Mouse (Mus musculus): ENCODE data around the gene Lrwd1.
"Not testable (repeated sequence)": the region's sequence is repeated elsewhere in the genome, so short reads cannot be mapped to it uniquely, and the experiment has no call there.

The Lrwd1 gene

DNA sequence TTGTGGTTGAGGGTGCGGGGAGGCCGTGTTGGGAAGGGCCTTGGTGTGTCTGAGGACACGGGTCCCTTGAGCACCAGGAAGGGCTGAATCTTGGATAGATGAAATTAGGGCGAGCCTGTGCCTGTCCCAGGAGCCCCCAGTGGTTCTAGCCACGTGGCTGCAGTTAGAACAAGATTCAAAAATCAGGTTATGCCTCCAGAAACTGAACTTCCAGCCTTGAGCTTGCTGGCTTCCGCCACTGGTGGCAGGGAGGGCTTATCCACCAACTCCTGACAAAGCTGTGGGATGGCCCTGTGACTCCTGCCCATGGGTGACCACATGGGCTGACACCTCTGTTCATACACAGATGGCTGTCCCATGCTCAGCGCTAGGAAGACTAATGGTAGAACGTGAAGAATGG lies 11.8 kb upstream of the Lrwd1 start:
- no peak for DNase-seq (ENCODE audit: low spot score in 2 of 2)

DNA sequence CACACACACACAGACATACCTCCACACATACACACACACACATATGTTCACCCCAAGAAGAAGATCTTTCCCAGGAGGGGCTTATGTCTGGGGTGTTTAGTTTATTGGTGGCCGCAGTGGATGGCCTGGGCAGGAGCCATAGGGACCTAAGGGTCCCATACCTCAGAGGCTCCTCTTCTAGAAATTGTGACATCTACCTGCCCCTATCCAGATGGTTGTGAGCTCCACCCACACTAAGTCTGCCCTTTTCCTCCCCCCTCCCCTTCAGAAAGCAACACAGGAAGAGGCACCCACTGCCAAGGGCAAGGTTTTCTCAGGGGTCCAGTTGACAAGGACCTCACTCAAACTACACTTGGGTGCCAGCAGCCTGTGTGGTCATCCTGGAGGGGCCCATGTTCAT lies 11.1 kb upstream of the Lrwd1 start:
- DNase-seq (ENCODE audit: low spot score in 2 of 2): no peak

DNA sequence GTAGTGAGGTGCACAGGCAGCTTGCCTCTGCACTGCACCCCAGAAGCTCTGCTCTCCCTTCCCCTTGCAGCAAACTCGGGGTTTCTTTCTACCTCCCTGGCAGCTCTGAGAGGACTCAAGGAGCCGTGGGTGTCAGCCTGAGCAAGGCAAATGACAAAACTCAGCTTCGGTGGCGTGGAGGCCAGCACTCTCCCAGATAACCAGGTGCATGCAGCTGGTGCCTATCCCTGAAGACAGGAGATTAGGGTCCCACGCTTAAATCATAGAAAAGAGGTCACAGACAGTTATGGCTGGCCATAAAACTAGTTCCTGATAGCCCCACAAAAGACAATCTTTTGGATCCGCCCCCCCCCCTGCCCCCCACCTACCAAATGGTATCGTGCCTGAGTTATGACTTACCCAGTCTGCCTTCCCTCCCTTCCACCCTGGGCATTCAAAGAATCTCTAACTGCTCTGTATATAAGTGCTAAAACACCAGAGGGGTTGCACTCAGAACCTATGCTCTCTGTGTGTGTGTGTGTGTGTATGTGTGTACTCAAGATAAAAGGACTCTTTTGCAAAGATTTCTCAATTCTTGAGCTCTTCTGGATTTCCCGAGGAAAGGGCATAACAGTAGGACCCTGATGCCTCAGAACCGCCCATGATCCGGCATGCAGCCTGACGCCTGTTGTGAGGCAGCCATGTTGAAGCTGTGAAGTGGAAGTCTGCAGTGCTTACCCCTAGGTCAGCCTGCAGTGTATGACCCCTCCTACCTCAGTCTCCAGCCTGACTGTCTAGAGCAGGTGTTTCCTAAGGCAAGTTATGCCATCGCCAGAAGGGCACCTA lies 8.9 kb upstream of the Lrwd1 start:
- no peak for DNase-seq (ENCODE audit: low spot score in 2 of 2)

DNA sequence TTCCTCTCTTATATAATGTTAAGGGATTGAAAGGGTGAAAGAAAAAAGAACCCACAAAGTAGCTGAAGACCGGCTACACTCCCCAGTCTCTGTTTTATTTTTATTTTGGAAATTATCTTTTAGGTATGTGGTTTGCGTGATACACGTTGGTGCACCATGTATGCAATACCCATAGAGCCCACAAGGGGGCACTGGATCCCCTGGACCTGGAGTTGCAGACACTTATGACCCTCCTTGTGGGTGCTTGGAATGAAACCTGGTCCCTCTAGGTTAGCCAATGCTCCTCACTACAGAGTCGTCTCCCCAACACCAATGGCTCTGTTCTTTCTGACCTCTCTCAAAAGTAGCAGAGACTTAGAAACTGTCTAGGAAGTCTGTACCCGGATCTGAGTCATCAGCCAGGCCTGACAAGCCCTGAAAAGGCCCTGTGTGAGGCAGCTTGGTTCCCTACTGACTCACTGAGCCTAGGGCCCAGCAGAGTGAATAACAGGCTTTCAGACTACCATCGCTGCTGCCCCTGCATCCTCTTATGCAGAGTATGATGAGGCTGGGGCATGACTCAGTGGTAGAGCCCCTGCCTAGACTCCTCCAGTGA lies 7.4 kb upstream of the Lrwd1 start:
- DNase-seq (ENCODE audit: low spot score in 2 of 2): no peak

DNA sequence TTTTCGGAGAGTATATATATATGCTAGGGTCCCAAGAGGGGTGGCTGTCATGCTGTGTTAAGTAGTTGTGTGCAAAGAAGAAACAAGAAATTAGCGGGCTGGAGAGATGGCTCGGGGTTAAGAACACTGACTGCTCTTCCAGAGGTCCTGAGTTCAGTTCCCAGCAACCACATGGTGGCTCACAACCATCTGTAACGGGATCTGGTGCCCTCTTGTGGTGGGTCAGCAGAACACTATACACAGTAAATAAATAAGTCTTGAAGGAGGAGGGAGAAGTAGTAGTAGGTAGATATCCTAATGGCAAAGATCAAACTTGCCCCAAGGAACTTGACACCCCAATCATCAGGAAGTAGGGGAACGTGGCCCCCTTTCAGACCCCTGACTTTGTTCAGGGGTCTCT lies 6.9 kb upstream of the Lrwd1 start:
- DNase-seq (ENCODE audit: low spot score in 2 of 2): no peak

DNA sequence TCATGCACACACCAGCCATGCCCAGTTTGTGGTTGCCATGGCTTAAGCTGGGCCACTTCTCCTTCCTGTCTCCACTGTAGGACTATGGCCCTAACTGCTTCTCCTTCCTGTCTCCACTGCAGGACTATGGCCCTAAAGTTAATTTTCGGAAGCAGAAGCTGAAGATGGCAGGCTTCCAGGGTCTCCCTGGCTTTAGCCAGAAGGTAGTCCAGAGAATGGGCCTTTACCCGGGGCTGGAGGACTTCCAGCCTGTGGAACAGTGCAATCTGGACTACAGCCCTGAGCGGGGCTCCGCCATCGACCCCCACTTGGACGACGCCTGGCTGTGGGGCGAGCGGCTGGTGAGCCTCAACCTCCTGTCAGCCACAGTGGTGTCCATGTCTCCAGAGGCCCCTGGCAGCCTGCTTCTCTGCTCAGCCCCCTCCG lies 4.2 kb upstream of the Lrwd1 start:
- no peak for DNase-seq (ENCODE audit: low spot score in 2 of 2)

DNA sequence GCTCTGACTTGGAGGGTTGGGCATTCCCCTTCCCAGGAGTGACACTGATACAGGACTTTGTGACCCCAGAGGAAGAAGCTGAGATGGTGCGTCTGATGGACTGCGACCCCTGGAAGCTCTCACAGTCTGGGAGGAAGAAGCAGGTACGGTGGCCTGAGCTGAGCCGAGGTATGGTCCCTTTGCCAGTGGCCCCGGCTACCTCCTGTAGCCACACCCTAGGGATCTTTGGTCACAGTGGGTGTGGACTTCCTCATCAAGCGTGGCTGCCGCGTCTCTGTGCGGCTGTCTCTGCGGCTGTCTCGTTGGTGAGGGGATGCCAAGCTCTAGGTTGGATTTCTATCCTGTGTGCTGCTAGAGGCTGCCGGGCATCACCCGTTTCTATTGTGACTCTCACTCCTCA lies 3.5 kb upstream of the Lrwd1 start:
- DNase-seq (ENCODE audit: low spot score in 2 of 2): no peak

DNA sequence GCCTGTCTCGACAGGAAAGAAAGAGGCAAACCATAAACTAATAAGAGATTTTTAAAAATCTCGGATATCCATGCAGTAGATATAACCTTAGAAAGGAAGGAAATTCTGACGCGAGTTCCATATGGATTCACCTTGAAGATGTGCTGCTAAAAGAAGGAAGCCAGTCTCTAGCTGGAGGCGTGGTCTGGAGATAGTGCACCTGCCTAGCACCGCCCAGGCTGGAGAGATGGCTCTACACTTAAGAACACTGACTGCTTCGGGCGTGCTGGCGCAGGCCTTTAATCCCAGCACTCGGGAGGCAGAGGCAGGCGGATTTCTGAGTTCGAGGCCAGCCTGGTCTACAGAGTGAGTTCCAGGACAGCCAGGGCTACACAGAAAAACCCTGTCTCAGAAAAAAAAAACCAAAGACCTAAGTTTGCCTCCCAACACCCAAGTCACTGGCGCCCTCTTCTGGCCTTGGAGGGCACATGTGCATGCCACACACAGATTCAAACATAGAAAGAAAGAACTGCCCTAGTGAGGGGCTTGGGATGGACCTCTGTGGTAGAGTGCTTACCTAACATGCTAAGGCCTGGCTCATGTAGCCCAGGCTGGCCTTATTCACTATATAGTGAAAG lies 1.9 kb upstream of the Lrwd1 start:
- no peak for DNase-seq (ENCODE audit: low spot score in 2 of 2)

DNA sequence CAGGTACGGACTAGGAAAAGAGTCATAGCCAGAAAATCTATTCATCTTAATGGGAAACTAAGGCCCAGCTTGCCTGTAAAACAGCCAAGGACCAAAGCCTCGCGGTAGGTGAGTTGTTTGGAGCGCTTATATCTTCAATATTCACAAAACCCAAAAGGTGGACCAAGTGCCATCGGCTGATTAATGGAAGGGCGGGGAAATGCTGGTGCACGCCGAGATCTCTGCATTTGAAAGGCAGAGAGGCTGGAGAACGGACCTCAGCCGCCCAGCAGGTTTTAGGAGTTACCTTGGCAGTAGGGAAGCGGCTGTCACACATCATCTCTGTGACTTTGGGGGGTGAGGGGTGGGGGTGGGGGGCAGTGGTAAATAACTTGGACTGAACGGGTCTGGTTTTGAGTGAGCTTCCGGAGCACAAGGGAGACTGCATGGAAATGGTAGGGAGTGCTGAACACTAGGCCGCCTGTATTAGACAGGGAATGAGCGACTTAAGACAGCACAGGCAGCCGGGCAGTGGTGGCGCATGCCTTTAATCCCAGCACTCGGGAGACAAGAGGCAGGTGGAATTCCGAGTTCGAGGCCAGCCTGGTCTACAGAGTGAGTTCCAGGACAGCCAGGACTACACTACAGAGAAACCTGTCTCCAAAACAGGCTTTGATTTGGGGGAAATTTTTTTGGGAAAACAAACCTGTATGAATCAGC lies 567 bp upstream of the Lrwd1 start:
- no peak for DNase-seq (ENCODE audit: low spot score in 2 of 2)

DNA sequence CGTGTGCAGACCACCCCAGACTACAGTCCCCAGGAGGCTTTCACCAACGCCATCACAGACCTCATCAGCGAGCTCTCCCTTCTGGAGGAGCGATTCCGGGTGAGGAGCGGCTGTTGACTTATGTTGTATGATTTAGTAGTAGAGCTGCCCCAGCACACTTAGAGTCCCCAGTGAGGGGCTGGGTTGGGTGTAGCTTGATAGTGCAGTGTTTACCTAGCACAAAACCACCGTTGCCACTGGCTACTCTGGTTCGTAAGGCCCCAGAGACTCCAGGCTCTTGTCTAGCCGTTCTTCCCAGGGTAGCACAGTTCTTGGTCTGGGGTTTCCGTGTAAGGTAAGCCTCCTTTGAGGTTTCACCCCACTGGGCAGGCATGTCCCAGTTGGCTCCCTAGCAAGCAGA lies 13.7 kb downstream of the Lrwd1 start:
- no peak for DNase-seq (ENCODE audit: low spot score in 2 of 2)

DNA sequence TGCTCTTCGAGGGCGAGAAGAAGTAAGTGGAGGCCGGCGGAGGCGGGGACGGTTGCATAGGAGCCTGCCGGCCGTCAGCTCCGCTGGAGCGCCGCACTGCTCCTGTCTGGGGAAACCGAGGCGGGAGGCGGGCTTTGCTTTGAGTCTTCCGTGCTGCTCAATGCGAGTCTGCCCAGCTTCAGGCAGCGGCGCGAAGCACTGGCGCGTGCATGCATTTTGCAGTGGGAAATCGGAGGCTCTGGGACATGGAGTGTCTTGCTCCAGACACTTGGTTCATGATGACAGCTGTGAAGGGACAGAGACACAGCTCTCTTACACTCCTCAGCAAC lies 19.1 kb downstream of the Lrwd1 start:
- no peak for DNase-seq (ENCODE audit: low spot score in 2 of 2)

DNA sequence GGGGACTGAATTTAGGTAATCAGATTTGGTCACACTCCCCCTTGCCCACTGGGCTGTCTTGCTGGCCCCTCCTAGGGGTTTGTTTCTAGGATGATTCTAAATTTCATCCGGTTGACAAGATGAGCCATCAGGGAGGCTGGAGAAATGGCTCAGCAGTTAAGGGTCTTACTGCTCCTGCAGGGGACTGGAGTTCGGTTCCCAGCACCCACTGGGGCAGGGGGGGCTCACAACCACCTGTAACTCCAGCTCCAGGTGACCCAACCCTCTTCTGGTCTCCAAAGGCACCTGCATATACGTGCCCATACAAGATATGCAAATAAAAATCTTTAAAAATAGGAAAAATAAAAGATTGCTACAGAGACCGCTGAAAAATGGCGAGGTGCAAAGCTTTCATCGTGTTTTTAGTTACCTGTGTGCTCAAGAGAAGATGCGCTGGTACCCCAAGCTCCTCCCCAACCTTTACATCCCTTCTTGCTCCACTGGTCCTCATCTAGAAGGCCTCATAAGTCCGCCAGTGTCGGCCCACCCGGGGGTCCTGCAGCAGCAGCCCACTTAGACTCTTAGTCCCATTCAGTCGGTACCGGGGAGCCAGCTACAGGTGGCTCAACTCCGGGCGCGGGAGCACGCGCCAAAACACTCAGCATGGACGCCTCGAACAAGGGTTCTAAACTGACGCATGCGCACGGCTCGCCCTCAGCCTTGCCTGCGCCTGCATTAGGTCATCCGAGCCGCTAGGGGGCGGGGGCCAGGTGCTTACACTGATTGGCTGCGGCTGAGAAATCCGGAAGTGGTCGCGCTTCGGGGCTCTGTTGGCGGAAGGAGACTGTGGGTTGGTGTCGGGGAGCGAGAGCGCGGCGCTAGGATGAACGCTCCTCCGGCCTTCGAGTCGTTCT lies 19.7 kb downstream of the Lrwd1 start, which contains the start of gene Polr2j:
Polr2j (plus strand) TSS at position 741 of the 893 bp plus-strand sequence.
- DNase-seq (ENCODE audit: low spot score in 2 of 2): peak; percentile 94 to 97

DNA sequence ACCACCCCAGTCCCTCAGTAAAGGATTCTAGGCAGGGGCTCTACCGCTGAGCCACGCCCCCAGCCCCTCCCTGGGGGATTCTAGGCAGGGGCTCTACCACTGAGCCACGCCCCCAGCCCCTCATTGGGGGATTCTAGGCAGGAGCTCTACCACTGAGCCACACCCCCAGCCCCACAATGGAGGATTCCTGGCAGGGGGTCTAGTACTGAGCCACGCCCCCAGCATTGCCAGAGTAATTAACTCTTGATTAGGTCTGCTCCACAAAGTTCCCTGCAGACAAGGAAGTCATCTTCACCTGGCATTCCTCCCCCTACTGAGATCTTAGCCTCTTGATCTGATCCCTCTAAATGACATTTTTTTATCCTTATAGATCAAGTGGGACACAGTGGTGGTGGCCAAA lies 22.3 kb downstream of the Lrwd1 start:
- DNase-seq (ENCODE audit: low spot score in 2 of 2): not testable (repeated sequence)

DNA sequence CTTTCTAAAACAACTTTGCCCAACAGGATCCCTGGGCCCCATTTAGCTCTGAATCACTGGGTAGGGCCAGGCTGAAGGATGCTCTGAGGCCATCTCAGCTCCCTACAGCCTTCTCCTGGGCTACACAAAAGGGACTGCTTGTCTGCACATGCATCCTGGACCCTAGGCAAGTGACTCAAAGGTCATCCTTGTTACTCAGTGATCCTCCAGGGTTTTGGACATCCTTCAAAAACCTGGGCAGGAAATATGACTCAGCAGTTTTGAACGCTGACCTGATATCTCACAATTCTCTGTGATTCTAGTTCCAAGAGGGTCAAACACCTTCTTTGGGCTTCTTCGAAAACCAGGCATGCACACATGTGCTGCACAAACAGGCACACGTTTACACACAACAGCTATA lies 26.8 kb downstream of the Lrwd1 start:
- DNase-seq (ENCODE audit: low spot score in 2 of 2): no peak

DNA sequence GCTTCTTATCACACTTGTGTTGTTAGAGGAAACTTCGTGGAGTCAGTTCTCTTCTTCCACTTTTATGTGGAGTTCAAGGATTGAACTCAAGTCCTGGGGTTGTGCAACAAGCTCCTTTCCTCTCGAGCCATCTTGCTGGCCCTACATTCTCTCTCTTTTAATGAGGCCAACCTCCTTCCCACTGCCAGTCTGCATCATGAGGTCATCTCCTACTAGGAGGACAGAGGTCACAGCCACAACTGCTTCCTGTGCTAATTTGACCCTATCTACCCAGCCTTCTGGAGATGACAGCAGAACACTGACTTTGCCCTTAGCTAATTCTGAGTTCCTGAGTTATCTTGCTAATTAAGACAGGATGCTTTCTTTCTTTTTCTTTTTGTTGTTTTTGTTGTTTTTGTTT lies 27.4 kb downstream of the Lrwd1 start:
- DNase-seq (ENCODE audit: low spot score in 2 of 2): no peak

DNA sequence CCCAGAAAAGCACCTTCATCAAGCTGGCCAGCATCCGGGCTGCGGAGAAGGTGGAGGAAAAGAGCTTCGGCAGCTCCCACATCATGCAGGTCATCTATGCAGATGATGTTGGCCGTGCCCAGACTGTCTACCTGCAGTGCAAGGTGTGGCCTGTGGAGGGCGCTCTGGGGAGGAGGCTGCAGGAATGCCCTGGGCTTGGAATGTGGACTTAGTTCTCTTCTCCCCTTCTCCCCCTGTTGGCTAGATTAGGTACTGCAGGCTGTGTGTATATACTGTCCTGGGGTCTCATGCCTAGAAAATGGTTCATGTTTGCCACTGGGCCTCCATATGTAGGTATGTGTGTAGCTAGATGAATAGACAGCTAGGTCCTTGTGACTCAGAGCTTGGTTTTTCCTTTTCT lies 31.4 kb downstream of the Lrwd1 start:
- no peak for DNase-seq (ENCODE audit: low spot score in 2 of 2)

DNA sequence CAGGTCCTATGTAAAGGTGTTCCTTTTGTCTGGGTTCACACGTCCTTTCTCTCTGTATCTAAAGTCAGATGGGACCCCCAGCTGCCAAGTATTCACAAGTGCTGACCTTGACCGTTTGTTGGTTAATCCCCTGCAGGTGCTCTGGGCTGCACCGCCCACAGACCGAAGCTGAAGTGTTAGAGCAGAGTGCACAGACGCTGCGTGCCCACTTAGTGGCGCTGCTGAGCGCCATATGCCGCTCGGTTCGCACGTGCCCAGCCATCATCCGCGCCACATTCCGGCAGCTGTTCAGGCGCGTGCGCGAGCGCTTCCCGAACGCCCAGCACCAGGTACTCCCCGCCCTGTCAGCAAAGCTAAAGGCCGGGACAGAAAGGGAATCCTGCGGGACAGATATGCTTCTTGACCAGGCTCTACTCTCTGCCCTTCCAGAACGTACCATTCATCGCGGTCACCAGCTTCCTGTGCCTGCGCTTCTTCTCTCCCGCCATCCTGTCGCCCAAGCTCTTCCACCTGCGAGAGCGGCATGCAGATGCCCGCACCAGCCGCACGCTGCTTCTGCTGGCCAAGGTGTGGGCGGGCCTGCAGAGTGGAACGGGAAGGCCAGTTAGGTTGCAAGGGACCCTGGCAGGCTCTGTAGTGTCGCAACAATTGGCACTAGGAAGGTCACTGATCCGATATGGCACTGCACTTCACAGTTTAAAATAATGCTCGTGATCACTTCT lies 33.6 kb downstream of the Lrwd1 start:
- DNase-seq (ENCODE audit: low spot score in 2 of 2): peak; percentile 34 to 62

DNA sequence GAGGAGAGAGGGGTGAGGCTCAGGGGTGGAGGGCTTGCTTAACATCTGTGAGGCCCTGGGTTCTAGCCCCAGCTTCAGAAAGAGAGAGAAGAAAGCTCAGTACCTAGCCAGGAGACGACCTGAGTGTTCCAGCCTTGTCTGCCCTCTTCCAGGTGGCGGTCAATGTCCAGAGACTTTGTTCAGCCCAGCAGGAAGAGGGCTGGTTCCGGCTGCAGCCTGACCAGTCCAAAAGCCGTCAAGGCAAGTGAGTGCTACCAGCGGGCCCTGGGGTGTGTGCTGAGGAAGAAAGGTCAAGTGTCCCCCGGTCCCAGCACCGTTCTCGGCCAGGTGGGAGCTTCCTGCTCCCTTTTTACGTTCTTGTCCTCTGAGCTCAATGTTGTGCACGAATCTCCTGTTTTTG lies 37.3 kb downstream of the Lrwd1 start:
- no peak for DNase-seq (ENCODE audit: low spot score in 2 of 2)

DNA sequence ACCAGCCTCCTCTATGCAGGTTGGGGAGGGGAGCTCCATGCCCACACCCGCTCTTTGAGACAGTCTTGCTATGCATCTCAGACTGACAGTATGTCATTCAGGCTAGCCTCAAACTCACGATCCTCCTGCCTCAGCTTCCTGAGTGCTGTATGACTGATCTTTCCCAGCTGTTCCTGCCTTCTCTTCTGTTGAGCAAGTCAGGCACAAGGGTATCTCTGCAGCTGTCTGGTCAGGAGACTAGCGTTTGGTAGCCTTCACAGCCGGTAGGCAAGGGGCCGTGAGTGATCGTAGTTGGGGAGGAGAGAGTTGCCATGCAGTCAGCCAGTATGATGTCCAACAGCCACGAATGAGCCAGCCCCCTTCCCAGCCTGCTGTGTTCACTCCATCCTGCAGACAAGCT lies 40.8 kb downstream of the Lrwd1 start:
- DNase-seq (ENCODE audit: low spot score in 2 of 2): no peak

DNA sequence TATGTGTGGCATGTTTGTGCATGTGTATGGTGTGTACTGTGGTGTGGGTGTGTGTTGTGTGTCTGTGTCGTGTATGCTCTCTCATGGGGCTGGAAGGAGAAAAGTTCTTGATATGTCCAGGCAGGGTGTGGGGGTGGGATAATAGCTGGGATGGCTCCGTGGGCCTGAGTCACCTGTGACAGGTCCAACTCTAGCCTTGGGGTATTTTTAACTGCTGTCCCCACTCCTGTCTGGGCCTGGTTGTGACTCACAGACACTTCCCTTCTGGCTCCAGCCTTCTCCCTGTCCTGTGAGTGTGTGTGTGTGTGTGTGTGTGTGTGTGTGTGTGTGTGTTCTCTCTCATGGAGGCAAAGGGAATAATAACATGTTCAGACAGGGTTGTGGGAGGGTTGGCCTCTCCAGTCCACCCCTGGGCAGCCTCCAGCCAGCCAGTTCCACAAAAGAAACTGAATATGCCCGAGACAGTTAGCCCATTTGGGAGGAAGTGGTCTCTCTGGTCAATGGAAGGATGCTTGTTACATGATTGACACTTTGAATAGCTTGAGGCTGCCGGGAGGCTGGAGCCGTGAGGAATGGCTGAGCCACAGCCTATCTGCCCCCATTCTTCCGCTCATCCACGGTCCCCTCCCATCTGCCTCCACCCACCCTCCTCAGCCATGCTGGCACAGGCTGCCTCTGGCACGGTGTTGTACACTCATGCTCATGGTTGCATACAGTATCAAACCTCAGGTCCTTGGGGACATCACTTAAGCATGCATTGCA lies 41.4 kb downstream of the Lrwd1 start:
- no peak for DNase-seq (ENCODE audit: low spot score in 2 of 2)

Measured in urinary bladder, adult 18-20 months (tissue).